Mouse (Mus musculus) CH12.LX (cell line): ENCODE results near the gene Dab1. TPM values are rescaled to one million over a fixed set of nuclear protein-coding genes. Genes with fewer than 3 reads are reported as not detected.

Source experiments
- DNase-seq: peaks from one replicate; pipeline ENCODE4 v3.0.0-alpha.2; 2013; ENCODE audit errors: extremely low read depth
- H3K27ac ChIP-seq: 2 replicates; pipeline ENCODE4 v1.5.1; 2012; ENCODE audit warnings: low read depth, mild to moderate bottlenecking, control low read depth, moderate library complexity; ENCODE audit not compliant: insufficient read depth
- H3K27me3 ChIP-seq: replicated peaks from 2 replicates; pipeline ENCODE3; 2012; ENCODE audit warnings: inconsistent platforms
- H3K36me3 ChIP-seq, 2 experiments: replicated peaks in 1 of 2; 2 replicates each; pipeline versions ENCODE3 to v1.6.1; 2012; ENCODE audit warnings: inconsistent platforms in 1 of 2, low read length in 1 of 2, mild to moderate bottlenecking in 1 of 2, mixed read lengths in 1 of 2, moderate library complexity in 1 of 2; ENCODE audit not compliant: control insufficient read depth in 1 of 2, insufficient read depth in 1 of 2
- H3K4me1 ChIP-seq, 2 experiments: 2 replicates each; pipeline ENCODE4 v1.6.1; 2012; ENCODE audit warnings: inconsistent platforms in 1 of 2, moderate library complexity in 1 of 2; ENCODE audit not compliant: insufficient read depth in 2 of 2, control insufficient read depth in 1 of 2
- H3K4me2 ChIP-seq: 2 replicates; pipeline ENCODE4 v1.6.1; 2012; ENCODE audit warnings: low read depth, mild to moderate bottlenecking, control low read depth; ENCODE audit not compliant: poor library complexity, insufficient read depth, severe bottlenecking
- H3K4me3 ChIP-seq, 3 experiments: fragments of 150-350 bp in 1 of 3; sonication (generic) in 1 of 3; replicated peaks in 1 of 3; 2 replicates each; pipeline versions ENCODE3 to v1.5.1; 2011 to 2012; ENCODE audit warnings: low read depth in 2 of 3, low read length in 2 of 3, mild to moderate bottlenecking in 2 of 3, moderate library complexity in 2 of 3, control low read depth in 1 of 3, improper control_type of control experiment in 1 of 3, inconsistent platforms in 1 of 3, mixed read lengths in 1 of 3; ENCODE audit not compliant: poor library complexity in 1 of 3
- H3K79me2 ChIP-seq: replicated peaks from 2 replicates; pipeline ENCODE4 v1.6.1; 2012; ENCODE audit warnings: mild to moderate bottlenecking, moderate library complexity; ENCODE audit not compliant: control insufficient read depth, poor library complexity, insufficient read depth, severe bottlenecking; ENCODE audit errors: extremely low read depth
- H3K9ac ChIP-seq: 2 replicates; pipeline ENCODE4 v1.6.1; 2012; ENCODE audit warnings: low read depth, mild to moderate bottlenecking, control low read depth, moderate library complexity; ENCODE audit not compliant: insufficient read depth
- H3K9me3 ChIP-seq: replicated peaks from 2 replicates; pipeline ENCODE3; 2012; ENCODE audit warnings: low read length, inconsistent platforms, mixed read lengths
- CHD1 ChIP-seq: IDR thresholded peaks from 2 replicates; pipeline ENCODE4 v1.6.1; 2012; ENCODE audit warnings: low read depth, low read length, improper control_type of control experiment, inconsistent platforms
- CTCF ChIP-seq, 2 experiments: IDR thresholded peaks in 1 of 2; conservative IDR thresholded peaks in 1 of 2; 2 replicates each; pipeline ENCODE4 v1.5.1; 2011 to 2012; ENCODE audit warnings: low read depth in 2 of 2, low read length in 2 of 2, improper control_type of control experiment in 1 of 2, inconsistent platforms in 1 of 2, mild to moderate bottlenecking in 1 of 2, moderate library complexity in 1 of 2
- E2F4 ChIP-seq: IDR thresholded peaks from 2 replicates; pipeline ENCODE4 v1.6.1; 2011; ENCODE audit warnings: low read depth, low read length, improper control_type of control experiment; ENCODE audit not compliant: insufficient replicate concordance
- EP300 ChIP-seq: IDR thresholded peaks from 2 replicates; pipeline ENCODE4 v1.6.1; 2011; ENCODE audit warnings: low read length, improper control_type of control experiment
- ETS1 ChIP-seq: conservative IDR thresholded peaks from 2 replicates; pipeline ENCODE4 v1.6.1; 2012; ENCODE audit warnings: low read depth, mild to moderate bottlenecking, inconsistent platforms, low read length, improper control_type of control experiment, moderate library complexity
- GABPA ChIP-seq: IDR thresholded peaks from 2 replicates; pipeline ENCODE4 v1.6.1; 2012; ENCODE audit warnings: low read depth, low read length, improper control_type of control experiment, inconsistent platforms; ENCODE audit not compliant: insufficient replicate concordance
- IRF4 ChIP-seq: IDR thresholded peaks from 2 replicates; pipeline ENCODE4 v1.6.1; 2014; ENCODE audit warnings: low read depth, mild to moderate bottlenecking, inconsistent platforms, low read length, improper control_type of control experiment
- JUN ChIP-seq: IDR thresholded peaks from 2 replicates; pipeline ENCODE4 v1.6.1; 2011; ENCODE audit warnings: low read depth, mild to moderate bottlenecking, low read length, improper control_type of control experiment, moderate library complexity; ENCODE audit not compliant: insufficient read depth
- MAFK ChIP-seq: IDR thresholded peaks from 2 replicates; pipeline ENCODE4 v1.6.1; 2011; ENCODE audit warnings: low read length, improper control_type of control experiment; ENCODE audit not compliant: insufficient replicate concordance
- MAX ChIP-seq: IDR thresholded peaks from 2 replicates; pipeline ENCODE4 v1.6.1; 2011; ENCODE audit warnings: low read length, improper control_type of control experiment
- MYC ChIP-seq: IDR thresholded peaks from 2 replicates; pipeline ENCODE4 v1.6.1; 2011; ENCODE audit warnings: low read depth, mild to moderate bottlenecking, improper control_type of control experiment, low read length
- NELFE ChIP-seq: IDR thresholded peaks from 2 replicates; pipeline ENCODE4 v1.6.1; 2011; ENCODE audit warnings: low read depth, low read length, improper control_type of control experiment
- NRF1 ChIP-seq: IDR thresholded peaks from 2 replicates; pipeline ENCODE4 v1.6.1; 2014; ENCODE audit warnings: low read depth, mild to moderate bottlenecking, inconsistent platforms, low read length, improper control_type of control experiment, moderate library complexity
- PAX5 ChIP-seq: IDR thresholded peaks from 2 replicates; pipeline ENCODE4 v1.6.1; 2012; ENCODE audit warnings: low read length, inconsistent platforms, mixed read lengths
- POLR2AphosphoS2 ChIP-seq: IDR thresholded peaks from 2 replicates; pipeline ENCODE4 v1.6.1; 2011; ENCODE audit warnings: low read depth, low read length, improper control_type of control experiment
- RAD21 ChIP-seq: IDR thresholded peaks from 2 replicates; pipeline ENCODE4 v1.6.1; 2011; ENCODE audit warnings: low read depth, mild to moderate bottlenecking, low read length, improper control_type of control experiment, moderate library complexity
- RCOR1 ChIP-seq: conservative IDR thresholded peaks from 2 replicates; pipeline ENCODE4 v1.6.1; 2012; ENCODE audit warnings: low read depth, mild to moderate bottlenecking, inconsistent platforms, low read length, improper control_type of control experiment
- SMC3 ChIP-seq: IDR thresholded peaks from 2 replicates; pipeline ENCODE4 v1.6.1; 2011; ENCODE audit warnings: low read depth, low read length, improper control_type of control experiment
- USF2 ChIP-seq: conservative IDR thresholded peaks from 2 replicates; pipeline ENCODE4 v1.6.1; 2011; ENCODE audit warnings: low read depth, low read length, improper control_type of control experiment
- ZC3H11A ChIP-seq: IDR thresholded peaks from 2 replicates; pipeline ENCODE4 v1.6.1; 2012; ENCODE audit warnings: low read depth, mild to moderate bottlenecking, inconsistent platforms, low read length, improper control_type of control experiment
- ZKSCAN1 ChIP-seq: IDR thresholded peaks from 2 replicates; pipeline ENCODE4 v1.6.1; 2012; ENCODE audit warnings: low read depth, inconsistent platforms, low read length, improper control_type of control experiment, borderline replicate concordance
- ZNF384 ChIP-seq: IDR thresholded peaks from 2 replicates; pipeline ENCODE4 v1.6.1; 2012; ENCODE audit warnings: low read depth, low read length, improper control_type of control experiment, inconsistent platforms
- dilution Hi-C: fragments of 300-500 bp; cut with MboI; formaldehyde crosslinking; loops from 2 replicates; pipeline ENCODE4 v1.14.3; 2020; ENCODE audit warnings: low sequenced_read_pairs; ENCODE audit not compliant: extremely low pct_unique_long_range_greater_than_20kb, extremely low pct_ligation_motif_present
- in situ Hi-C: fragments of 300-500 bp; cut with MboI; formaldehyde crosslinking; loops from 3 replicates; pipeline ENCODE4 v1.14.3; 2019; ENCODE audit warnings: low sequenced_read_pairs, low pct_ligation_motif_present, low pct_unique_long_range_greater_than_20kb, mixed read lengths
- polyA plus RNA-seq: library from polyadenylated mRNA; unstranded; fragments of >175 nt; gene quantifications from 2 replicates; pipeline ENCODE4 v1.2.1, GENCODE M21; 2012; ENCODE audit warnings: low read depth; ENCODE audit not compliant: insufficient read length
- total RNA-seq, 2 experiments: library from RNA; depleted of rRNA; stranded (reverse); fragments of 300-350 nt in 1 of 2; fragments of >200 nt in 1 of 2; gene quantifications; 2 replicates each; pipeline ENCODE4 v1.2.3; 2012 to 2014

Dab1 gene
- total and polyA plus RNA-seq, 3 experiments: not detected

DNA sequence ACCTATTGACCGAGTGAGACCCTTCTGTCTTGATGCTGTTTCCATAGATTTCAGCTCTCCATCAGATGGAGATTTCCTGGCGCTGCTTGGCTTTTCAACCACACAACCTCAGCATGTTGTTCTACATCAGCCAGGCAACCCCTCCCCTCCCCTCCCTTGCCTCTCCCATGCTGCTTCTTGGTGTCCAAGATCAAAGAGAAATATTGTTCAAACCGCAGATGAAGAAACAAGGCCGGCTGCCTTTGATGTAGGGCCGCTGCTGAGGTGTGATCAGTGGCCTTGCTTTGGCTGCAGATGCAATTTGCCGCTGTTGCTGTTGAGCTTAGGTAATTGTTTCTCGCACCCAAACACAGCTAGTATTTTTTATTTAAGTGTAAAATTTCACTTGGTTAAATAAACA is 135.4 kb downstream of the Dab1 start:
- TF ChIP-seq RAD21 (no peak), POLR2AphosphoS2 (no peak), ETS1 (no peak), SMC3 (no peak), USF2 (no peak), IRF4 (no peak), CHD1 (no peak), RCOR1 (no peak), PAX5 (no peak), GABPA (no peak), JUN (no peak), ZNF384 (no peak), NRF1 (no peak), ZC3H11A (no peak), MYC (no peak), CTCF (conservative IDR thresholded peaks at IDR 0.05 in 1 of 2, IDR thresholded peaks at IDR 0.05 in 1 of 2; ENCODE audit: low read depth in 2 of 2, low read length in 2 of 2) (no peak), MAX (no peak), NELFE (no peak), E2F4 (no peak)
- H3K79me2 ChIP-seq: no peaks in the 10 kb centered on the region
- no peaks in the 10 kb centered on the region for H3K27me3 ChIP-seq
- no peak overlapping the region for H3K4me3 ChIP-seq
- no peaks in the 10 kb centered on the region for H3K36me3 ChIP-seq
- no peak overlapping the region for H3K27ac ChIP-seq
- no peaks in the 10 kb centered on the region for H3K4me1 ChIP-seq
- dilution Hi-C loops: no loop called here
- in situ Hi-C loops: no loop called here
- H3K9me3 ChIP-seq: peaks cover 61% of the 10 kb centered on the region
- no peak overlapping the region for H3K4me2 ChIP-seq
- DNase-seq: no peak
- H3K9ac ChIP-seq: no peak overlapping the region

DNA sequence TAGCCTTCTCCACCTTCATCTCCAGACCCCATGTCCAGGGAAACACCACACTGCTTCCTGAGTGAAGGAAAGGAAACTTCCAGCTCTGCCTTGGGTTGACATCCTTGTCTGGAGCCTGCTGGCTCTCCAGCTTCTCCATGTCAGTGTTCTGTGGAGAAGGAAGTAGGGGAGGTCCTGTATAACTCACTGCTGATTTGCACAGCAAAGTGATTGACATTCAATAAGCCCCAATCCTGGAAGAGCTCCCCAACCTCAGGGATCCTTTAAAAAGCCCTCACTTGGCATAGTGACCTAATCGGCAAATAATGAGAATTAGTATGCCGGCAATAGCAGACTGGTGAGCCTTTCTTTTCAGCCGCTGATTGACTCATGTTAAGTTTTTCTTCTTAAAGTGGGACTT is 138.1 kb downstream of the Dab1 start:
- H3K27ac ChIP-seq: no peak overlapping the region
- dilution Hi-C loops (no loop called here), in situ Hi-C loops (no loop called here)
- H3K9ac ChIP-seq: no peak overlapping the region
- no peak overlapping the region for H3K4me2 ChIP-seq
- H3K4me3 ChIP-seq: no peak overlapping the region
- no peaks in the 10 kb centered on the region for H3K79me2 ChIP-seq
- no peaks in the 10 kb centered on the region for H3K36me3 ChIP-seq
- no peaks in the 10 kb centered on the region for H3K27me3 ChIP-seq
- peaks cover 61% of the 10 kb centered on the region for H3K9me3 ChIP-seq
- TF ChIP-seq EP300 (no peak), ETS1 (no peak), MAFK (no peak), USF2 (no peak), ZKSCAN1 (no peak), CTCF (conservative IDR thresholded peaks at IDR 0.05 in 1 of 2, IDR thresholded peaks at IDR 0.05 in 1 of 2; ENCODE audit: low read depth in 2 of 2, low read length in 2 of 2) (no peak), NRF1 (no peak), NELFE (no peak)
- no peaks in the 10 kb centered on the region for H3K4me1 ChIP-seq
- DNase-seq: no peak
